Mouse (Mus musculus): Measurements from ENCODE around the gene Fbxo9. TPM values are rescaled to one million over a fixed set of nuclear protein-coding genes. Genes with fewer than 3 reads are reported as not detected.
A peak's percentile ranks its signal among the peaks of the same experiment; 100 is the strongest.

Gene Fbxo9
- polyA plus RNA-seq, 1 experiment from 2014 or later = 45.2 TPM

DNA sequence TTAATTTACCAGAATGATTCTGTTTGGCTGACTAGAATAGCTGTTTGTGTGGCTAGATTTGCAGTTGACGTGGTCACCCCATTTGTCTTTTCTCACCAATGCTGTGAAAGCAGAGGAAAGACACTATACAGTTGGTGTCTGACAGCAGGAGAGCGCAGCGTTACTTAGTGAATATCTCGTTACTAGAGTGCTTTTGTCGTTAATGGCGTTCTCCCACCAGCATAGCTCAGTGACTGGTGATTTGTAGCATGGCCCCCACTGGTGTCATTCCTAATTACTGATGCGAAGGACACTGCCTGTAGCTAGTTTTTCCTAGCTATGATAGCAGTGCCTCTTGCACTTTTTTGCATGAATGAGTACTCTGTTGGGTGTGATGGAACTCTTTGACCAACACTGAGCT lies 26.8 kb upstream of the Fbxo9 start:
- WGBS = 41% methylated on average over 7 of the region's 7 CpGs
- Histone ChIP-seq H3K9ac (replicated peaks; ENCODE audit: low read length) (no peak overlapping the region), H3K27me3 (ENCODE audit: insufficient read depth, low read length) (no peaks in the 10 kb centered on the region), H3K9me3 (ENCODE audit: low read length) (no peaks in the 10 kb centered on the region), H3K4me3 (ENCODE audit: low read length) (no peak overlapping the region), H3K4me1 (ENCODE audit: insufficient read depth, low read length) (no peaks in the 10 kb centered on the region), H3K27ac (ENCODE audit: low read length) (no peak overlapping the region), H3K36me3 (ENCODE audit: insufficient read depth, low read length) (peaks cover 24% of the 10 kb centered on the region), H3K4me2 (replicated peaks; ENCODE audit: low read depth, low read length) (no peak overlapping the region)
- peak; percentile 82 for ATAC-seq (ENCODE audit: low FRiP score, low TSS enrichment)

DNA sequence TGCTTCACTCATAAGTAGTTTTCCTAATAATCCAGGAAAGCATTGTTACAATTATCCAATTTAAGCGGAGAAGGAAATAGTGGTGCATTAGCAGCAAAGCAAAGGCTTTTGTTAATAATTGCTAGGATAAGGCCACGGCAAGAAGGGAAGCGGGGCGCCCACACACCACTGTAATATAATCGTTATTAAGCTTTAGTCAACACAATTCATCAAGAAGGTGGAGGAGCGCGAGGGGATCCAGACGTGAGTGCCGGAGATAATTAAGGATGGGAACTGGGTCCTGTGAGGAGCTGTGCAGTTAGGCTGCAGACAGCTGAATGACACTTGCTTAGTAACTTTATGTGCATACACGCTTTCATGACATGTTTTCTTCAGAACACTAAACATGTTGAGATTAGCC lies 17.8 kb upstream of the Fbxo9 start:
- Histone ChIP-seq H3K9ac (replicated peaks; ENCODE audit: low read length) (no peak overlapping the region), H3K4me3 (ENCODE audit: low read length) (no peak overlapping the region), H3K27me3 (ENCODE audit: insufficient read depth, low read length) (no peaks in the 10 kb centered on the region), H3K36me3 (ENCODE audit: insufficient read depth, low read length) (0 out of 2 replicates have a peak, but pooled peaks cover 6% of the 10 kb centered on the region), H3K4me1 (ENCODE audit: insufficient read depth, low read length) (peaks cover 21% of the 10 kb centered on the region), H3K4me2 (replicated peaks; ENCODE audit: low read depth, low read length) (no peak overlapping the region), H3K27ac (ENCODE audit: low read length) (no peak overlapping the region), H3K9me3 (ENCODE audit: low read length) (no peaks in the 10 kb centered on the region)
- WGBS = 40% methylated on average over 10 of the region's 10 CpGs
- 0 out of 2 replicates have a peak, but pooled peaks have one; percentile 43 for ATAC-seq (ENCODE audit: low FRiP score, low TSS enrichment)

- 40% methylated on average over 6 of the region's 6 CpGs for WGBS
- no peak overlapping the region for H3K4me3 ChIP-seq (ENCODE audit: low read length)
- H3K9me3 ChIP-seq (ENCODE audit: low read length) = no peaks in the 10 kb centered on the region
- H3K4me1 ChIP-seq (ENCODE audit: insufficient read depth, low read length) = peaks cover 24% of the 10 kb centered on the region
- H3K36me3 ChIP-seq (ENCODE audit: insufficient read depth, low read length) = 0 out of 2 replicates have a peak, but pooled peaks cover 2% of the 10 kb centered on the region
- ATAC-seq (ENCODE audit: low FRiP score, low TSS enrichment) = 0 out of 2 replicates have a peak, but pooled peaks have one; percentile 31
- H3K4me2 ChIP-seq (replicated peaks; ENCODE audit: low read depth, low read length) = no peak overlapping the region
- no peak overlapping the region for H3K9ac ChIP-seq (replicated peaks; ENCODE audit: low read length)
- no peak overlapping the region for H3K27ac ChIP-seq (ENCODE audit: low read length)
- no peaks in the 10 kb centered on the region for H3K27me3 ChIP-seq (ENCODE audit: insufficient read depth, low read length)
Observed at GRCm38 (mm10) chr9:78126007-78126406, 17.1 kb upstream of the Fbxo9 start.

DNA sequence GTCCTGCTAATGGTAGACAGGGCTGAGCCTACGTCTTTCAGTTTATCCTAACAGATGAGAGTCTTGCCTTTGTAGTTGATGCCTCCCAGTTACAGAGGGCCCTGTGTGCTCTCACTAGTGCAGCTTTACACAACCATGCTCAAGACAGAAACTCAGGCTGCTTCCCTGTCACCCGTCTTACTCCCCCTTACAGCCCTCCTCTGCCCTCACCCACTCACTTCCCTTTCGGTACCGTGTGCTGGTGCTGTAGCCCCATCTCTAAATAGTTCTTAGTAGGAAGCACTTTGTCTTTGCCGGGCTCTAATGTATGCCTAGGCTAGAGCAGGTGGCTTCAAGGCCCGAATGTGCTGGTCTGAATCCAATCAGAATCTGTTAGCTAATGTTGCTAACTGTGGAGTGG lies 15.4 kb upstream of the Fbxo9 start:
- H3K4me1 ChIP-seq (ENCODE audit: insufficient read depth, low read length) = peaks cover 24% of the 10 kb centered on the region
- 85% methylated on average over 6 of the region's 6 CpGs for WGBS
- no peak overlapping the region for H3K4me2 ChIP-seq (replicated peaks; ENCODE audit: low read depth, low read length)
- H3K27ac ChIP-seq (ENCODE audit: low read length) = no peak overlapping the region
- no peak for ATAC-seq (ENCODE audit: low FRiP score, low TSS enrichment)
- H3K36me3 ChIP-seq (ENCODE audit: insufficient read depth, low read length) = 0 out of 2 replicates have a peak, but pooled peaks cover 2% of the 10 kb centered on the region
- no peaks in the 10 kb centered on the region for H3K27me3 ChIP-seq (ENCODE audit: insufficient read depth, low read length)
- no peak overlapping the region for H3K9ac ChIP-seq (replicated peaks; ENCODE audit: low read length)
- no peaks in the 10 kb centered on the region for H3K9me3 ChIP-seq (ENCODE audit: low read length)
- no peak overlapping the region for H3K4me3 ChIP-seq (ENCODE audit: low read length)

DNA sequence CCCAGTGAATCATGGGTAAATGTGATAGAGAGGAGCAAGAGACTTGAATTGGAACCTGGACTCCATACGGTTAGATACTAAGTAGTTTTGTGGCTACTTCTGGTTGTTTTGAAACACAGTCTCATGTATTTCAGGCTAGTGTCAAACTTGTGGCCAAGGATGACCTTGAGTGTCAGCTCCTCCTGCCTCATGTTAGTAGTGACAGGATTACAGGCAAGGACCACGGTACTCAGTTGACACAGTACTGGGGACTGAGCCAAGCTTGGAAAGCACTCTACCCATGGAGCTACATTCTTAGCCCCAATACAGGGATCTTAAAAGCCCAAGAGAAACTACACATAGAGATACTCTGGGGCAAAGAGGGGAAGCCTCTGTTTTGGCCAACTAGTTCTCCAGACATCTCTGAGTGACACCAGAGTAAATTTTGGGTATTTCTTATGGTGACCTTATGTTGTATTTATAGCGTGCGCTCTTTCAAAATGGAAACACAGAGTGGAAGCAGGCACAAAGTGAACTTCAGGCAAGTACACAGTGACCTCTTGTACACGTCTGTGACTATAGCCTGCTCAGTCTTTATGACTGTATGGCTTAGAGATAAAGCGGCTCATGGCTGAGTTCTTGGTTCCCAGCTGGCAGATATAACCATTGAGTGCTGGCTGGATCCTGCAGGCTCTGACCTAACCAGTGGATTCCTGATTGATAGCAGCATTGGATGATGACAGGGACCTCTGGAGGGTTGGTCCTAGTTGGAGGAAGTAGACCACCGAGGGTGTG lies 14.3 kb upstream of the Fbxo9 start:
- Histone ChIP-seq H3K27ac (ENCODE audit: low read length) (no peak overlapping the region), H3K4me1 (ENCODE audit: insufficient read depth, low read length) (peaks cover 24% of the 10 kb centered on the region), H3K4me3 (ENCODE audit: low read length) (no peak overlapping the region), H3K27me3 (ENCODE audit: insufficient read depth, low read length) (no peaks in the 10 kb centered on the region), H3K36me3 (ENCODE audit: insufficient read depth, low read length) (0 out of 2 replicates have a peak, but pooled peaks cover 2% of the 10 kb centered on the region), H3K9ac (replicated peaks; ENCODE audit: low read length) (no peak overlapping the region), H3K4me2 (replicated peaks; ENCODE audit: low read depth, low read length) (no peak overlapping the region), H3K9me3 (ENCODE audit: low read length) (no peaks in the 10 kb centered on the region)
- WGBS = 87% methylated on average over 7 of the region's 7 CpGs
- no peak for ATAC-seq (ENCODE audit: low FRiP score, low TSS enrichment)

GRCm38 (mm10) chr9:78121985-78122384 lies 13.1 kb upstream of the Fbxo9 start:
- H3K27me3 ChIP-seq (ENCODE audit: insufficient read depth, low read length) = no peaks in the 10 kb centered on the region
- 80% methylated on average over 6 of the region's 6 CpGs for WGBS
- H3K9ac ChIP-seq (replicated peaks; ENCODE audit: low read length) = no peak overlapping the region
- no peak overlapping the region for H3K27ac ChIP-seq (ENCODE audit: low read length)
- no peak overlapping the region for H3K4me2 ChIP-seq (replicated peaks; ENCODE audit: low read depth, low read length)
- H3K9me3 ChIP-seq (ENCODE audit: low read length) = no peaks in the 10 kb centered on the region
- ATAC-seq (ENCODE audit: low FRiP score, low TSS enrichment) = no peak
- H3K4me3 ChIP-seq (ENCODE audit: low read length) = no peak overlapping the region
- peaks cover 18% of the 10 kb centered on the region for H3K4me1 ChIP-seq (ENCODE audit: insufficient read depth, low read length)
- 0 out of 2 replicates have a peak, but pooled peaks cover 2% of the 10 kb centered on the region for H3K36me3 ChIP-seq (ENCODE audit: insufficient read depth, low read length)

- H3K9ac ChIP-seq (replicated peaks; ENCODE audit: low read length) = no peak overlapping the region
- no peak overlapping the region for H3K4me2 ChIP-seq (replicated peaks; ENCODE audit: low read depth, low read length)
- H3K4me3 ChIP-seq (ENCODE audit: low read length) = no peak overlapping the region
- H3K36me3 ChIP-seq (ENCODE audit: insufficient read depth, low read length) = 0 out of 2 replicates have a peak, but pooled peaks cover 2% of the 10 kb centered on the region
- H3K9me3 ChIP-seq (ENCODE audit: low read length) = no peaks in the 10 kb centered on the region
- peaks cover 12% of the 10 kb centered on the region for H3K4me1 ChIP-seq (ENCODE audit: insufficient read depth, low read length)
- H3K27ac ChIP-seq (ENCODE audit: low read length) = no peak overlapping the region
- WGBS = 84% methylated on average over 8 of the region's 8 CpGs
- ATAC-seq (ENCODE audit: low FRiP score, low TSS enrichment) = no peak
- no peaks in the 10 kb centered on the region for H3K27me3 ChIP-seq (ENCODE audit: insufficient read depth, low read length)
Observed at GRCm38 (mm10) chr9:78121358-78121757, 12.5 kb upstream of the Fbxo9 start.

- no peak overlapping the region for H3K9ac ChIP-seq (replicated peaks; ENCODE audit: low read length)
- no peak overlapping the region for H3K27ac ChIP-seq (ENCODE audit: low read length)
- no peak overlapping the region for H3K4me2 ChIP-seq (replicated peaks; ENCODE audit: low read depth, low read length)
- H3K4me1 ChIP-seq (ENCODE audit: insufficient read depth, low read length) = peaks cover 18% of the 10 kb centered on the region
- no peaks in the 10 kb centered on the region for H3K27me3 ChIP-seq (ENCODE audit: insufficient read depth, low read length)
- no peak overlapping the region for H3K4me3 ChIP-seq (ENCODE audit: low read length)
- ATAC-seq (ENCODE audit: low FRiP score, low TSS enrichment) = no peak
- no peaks in the 10 kb centered on the region for H3K9me3 ChIP-seq (ENCODE audit: low read length)
- 0 out of 2 replicates have a peak, but pooled peaks cover 2% of the 10 kb centered on the region for H3K36me3 ChIP-seq (ENCODE audit: insufficient read depth, low read length)
- WGBS = 82% methylated on average over 2 of the region's 2 CpGs
Observed at GRCm38 (mm10) chr9:78117690-78118089, 8.8 kb upstream of the Fbxo9 start.

DNA sequence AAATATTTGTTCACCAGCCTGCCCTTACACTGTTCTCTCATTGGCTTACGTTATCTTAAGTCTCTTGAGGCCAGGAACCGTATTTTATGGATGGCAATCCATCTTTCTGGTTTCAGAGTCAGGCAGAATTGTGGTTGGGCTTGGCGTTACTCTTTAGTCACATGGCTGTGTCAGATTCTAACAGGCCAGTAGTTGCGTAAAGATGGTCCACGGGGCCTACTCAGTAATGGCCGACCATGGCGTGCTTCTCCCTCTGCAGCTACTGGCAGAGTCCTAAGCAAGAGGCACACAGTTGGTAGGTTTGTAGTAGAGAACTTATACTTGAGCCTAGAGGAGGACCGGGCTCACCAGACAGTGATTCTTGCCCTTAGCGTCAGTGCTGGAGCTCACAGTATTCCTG lies 6.9 kb upstream of the Fbxo9 start:
- Histone ChIP-seq H3K36me3 (ENCODE audit: insufficient read depth, low read length) (no peaks in the 10 kb centered on the region), H3K4me2 (replicated peaks; ENCODE audit: low read depth, low read length) (peak overlapping the region; percentile 18; the same call in 1 of the 2 replicates), H3K27ac (ENCODE audit: low read length) (no peak overlapping the region), H3K4me3 (ENCODE audit: low read length) (no peak overlapping the region), H3K4me1 (ENCODE audit: insufficient read depth, low read length) (peaks cover 16% of the 10 kb centered on the region), H3K9ac (replicated peaks; ENCODE audit: low read length) (no peak overlapping the region), H3K9me3 (ENCODE audit: low read length) (no peaks in the 10 kb centered on the region), H3K27me3 (ENCODE audit: insufficient read depth, low read length) (no peaks in the 10 kb centered on the region)
- 69% methylated on average over 9 of the region's 9 CpGs for WGBS
- no peak for ATAC-seq (ENCODE audit: low FRiP score, low TSS enrichment)

- H3K9me3 ChIP-seq (ENCODE audit: low read length) = no peaks in the 10 kb centered on the region
- H3K27ac ChIP-seq (ENCODE audit: low read length) = peak overlapping the region; percentile 93
- 0% methylated on average over 14 of the region's 14 CpGs for WGBS
- peak overlapping the region; percentile 88 for H3K4me3 ChIP-seq (ENCODE audit: low read length)
- no peaks in the 10 kb centered on the region for H3K27me3 ChIP-seq (ENCODE audit: insufficient read depth, low read length)
- peak; percentile 10; the same call in 1 of the 2 replicates for ATAC-seq (ENCODE audit: low FRiP score, low TSS enrichment)
- H3K4me2 ChIP-seq (replicated peaks; ENCODE audit: low read depth, low read length) = peak overlapping the region; percentile 57
- peaks cover 21% of the 10 kb centered on the region for H3K4me1 ChIP-seq (ENCODE audit: insufficient read depth, low read length)
- peak overlapping the region; percentile 94 for H3K9ac ChIP-seq (replicated peaks; ENCODE audit: low read length)
- no peaks in the 10 kb centered on the region for H3K36me3 ChIP-seq (ENCODE audit: insufficient read depth, low read length)
Observed at GRCm38 (mm10) chr9:78113538-78113885, 4.6 kb upstream of the Fbxo9 start.

Measured in kidney, embryonic 16.5 days (tissue).